Mouse (Mus musculus) bone marrow, adult 2 months (tissue): ENCODE results near the gene Rhbdf1.

Experiments used
- CTCF ChIP-seq: fragments of 200-500 bp; IDR thresholded peaks from 2 replicates; pipeline ENCODE4 v1.5.1; 2011; ENCODE audit warnings: low read length, control low read depth; ENCODE audit not compliant: control insufficient read depth, insufficient read depth
- POLR2A ChIP-seq: fragments of 200-500 bp; IDR thresholded peaks from 2 replicates; pipeline ENCODE4 v1.6.1; 2011; ENCODE audit warnings: low read depth, mild to moderate bottlenecking, control low read depth, low read length, borderline replicate concordance; ENCODE audit not compliant: control insufficient read depth

GRCm38 (mm10) chr11:32215372-32216162, 6.5 kb downstream of the Rhbdf1 start:
- no peak for TF ChIP-seq CTCF
- no peak for TF ChIP-seq POLR2A
